Mouse (Mus musculus): ENCODE measurements around the gene Olfr313. TPM values are rescaled to one million over a fixed set of nuclear protein-coding genes. Genes with fewer than 3 reads are reported as not detected.
"Not testable (repeated sequence)": the region's sequence is repeated elsewhere in the genome, so short reads cannot be mapped to it uniquely, and the experiment has no call there.

Olfr313 gene
- polyA plus RNA-seq (2012; rRNA removed): not detected in 2 replicates

DNA sequence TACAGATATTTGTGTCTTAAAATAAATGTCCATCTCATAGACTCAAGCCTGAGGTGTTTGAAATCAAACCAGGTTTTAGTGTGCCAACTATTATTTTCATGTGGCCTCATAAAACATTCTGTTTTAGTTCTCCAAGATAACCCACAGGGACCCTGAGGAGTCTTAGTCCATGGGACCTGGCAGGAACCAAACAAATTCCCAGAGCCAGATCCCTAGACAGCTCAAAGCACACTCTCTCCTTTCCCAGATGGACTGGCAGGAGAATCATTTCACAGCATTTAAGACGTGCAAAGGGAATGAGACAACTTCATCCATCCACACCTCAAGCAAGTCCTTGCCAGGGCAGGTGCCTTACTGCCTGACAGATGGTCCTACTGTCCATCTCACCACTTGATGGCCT lies at the start of gene Olfr313:
Gene Olfr313 (plus strand): TSS at position 301 of the 400 bp plus-strand sequence.
- DNase-seq (ENCODE audit: extremely low spot score in 1 of 2, low spot score in 1 of 2): not testable (repeated sequence)

DNA sequence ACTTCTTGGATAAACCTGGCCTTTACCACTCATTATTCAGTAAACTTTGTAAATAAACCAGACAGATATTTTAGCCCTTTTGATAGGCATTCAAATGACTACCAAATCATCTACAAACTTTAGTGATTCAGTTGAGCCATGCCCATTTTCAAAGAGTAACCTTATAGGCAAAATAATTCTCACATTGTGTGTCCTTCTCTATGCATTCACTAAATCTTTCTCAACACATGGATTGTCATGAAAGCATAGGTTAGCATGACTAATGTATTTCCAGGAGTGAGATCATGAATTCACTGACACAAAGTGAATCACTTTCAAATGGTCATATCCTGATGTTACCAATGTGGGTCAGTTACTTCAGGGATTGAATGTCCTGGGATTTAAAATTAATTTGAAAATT lies 41.9 kb upstream of the Olfr313 start, which contains the start of gene Olfr315:
Gene Olfr315 (plus strand): TSS at position 301 of the 400 bp plus-strand sequence.
- DNase-seq (ENCODE audit: extremely low spot score in 1 of 2, low spot score in 1 of 2): no peak

GRCm38 (mm10) chr11:58782480-58783089 lies 32.2 kb upstream of the Olfr313 start, which contains the start of gene Olfr314:
TSS of gene Olfr314 (plus strand) at chr11:58782952.
- DNase-seq (ENCODE audit: extremely low spot score in 1 of 2, low spot score in 1 of 2): no peak

DNA sequence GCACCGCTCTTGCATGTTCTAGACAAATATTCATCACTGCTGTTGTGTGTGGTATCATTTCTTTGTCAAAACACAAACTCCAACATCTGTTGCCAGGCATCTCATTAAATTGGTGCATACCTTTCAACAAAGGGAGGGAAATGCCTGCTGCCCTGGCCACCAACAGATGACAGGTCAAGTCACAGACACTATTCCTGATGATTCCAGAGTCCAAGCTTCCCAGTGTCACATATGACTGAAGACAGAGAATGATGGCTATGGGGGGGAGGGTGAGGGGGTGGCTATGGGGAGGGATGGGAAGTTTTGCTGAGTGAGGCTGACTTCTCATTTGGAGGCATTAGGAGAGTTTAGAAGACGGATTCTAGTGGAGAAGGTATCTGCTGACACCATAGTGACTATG lies 30.6 kb upstream of the Olfr313 start:
- DNase-seq (ENCODE audit: extremely low spot score in 1 of 2, low spot score in 1 of 2): no peak

GRCm38 (mm10) chr11:58787651-58788050 lies 27.1 kb upstream of the Olfr313 start:
- DNase-seq (ENCODE audit: extremely low spot score in 1 of 2, low spot score in 1 of 2): no peak

DNA sequence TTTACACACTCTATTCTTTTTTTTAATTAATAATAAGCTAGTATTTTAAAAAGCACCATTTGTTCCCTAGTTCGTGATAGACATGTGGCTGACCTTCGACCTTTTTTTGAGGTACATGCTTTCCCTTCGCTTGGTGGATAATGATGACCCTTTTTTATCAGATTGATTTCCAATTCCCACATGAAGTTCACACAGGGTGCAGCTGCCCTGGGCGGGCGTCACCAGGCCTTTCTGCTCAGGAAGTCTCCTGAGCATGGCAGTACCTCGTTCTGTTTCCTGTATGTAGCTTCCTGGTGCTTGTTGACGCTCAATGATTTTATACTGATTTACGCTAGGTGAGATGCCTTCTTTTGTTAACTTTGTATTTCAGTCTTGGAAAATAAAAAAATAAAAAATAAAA lies 26.5 kb upstream of the Olfr313 start:
- no peak for DNase-seq (ENCODE audit: extremely low spot score in 1 of 2, low spot score in 1 of 2)

GRCm38 (mm10) chr11:58789532-58789931 lies 25.3 kb upstream of the Olfr313 start:
- no peak for DNase-seq (ENCODE audit: extremely low spot score in 1 of 2, low spot score in 1 of 2)

DNA sequence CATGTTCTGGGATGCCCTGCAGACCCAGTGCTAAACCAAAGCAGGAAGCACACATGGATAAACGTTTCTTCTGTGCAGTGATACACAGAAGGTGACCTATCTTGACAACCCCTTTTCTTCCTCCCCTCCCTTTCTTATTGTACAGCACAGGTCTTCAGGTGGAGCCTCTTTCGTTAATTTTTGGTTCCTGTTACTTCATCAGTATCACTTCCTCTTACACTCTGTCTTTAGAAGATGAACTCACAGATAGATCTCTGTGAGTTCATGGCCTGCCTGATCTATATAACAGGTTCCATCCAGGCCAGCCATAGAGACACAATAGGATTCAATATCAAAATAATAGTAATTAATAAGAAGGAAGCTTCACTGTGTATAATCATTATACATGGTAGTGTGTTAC lies 24.7 kb upstream of the Olfr313 start:
- DNase-seq (ENCODE audit: extremely low spot score in 1 of 2, low spot score in 1 of 2): no peak

DNA sequence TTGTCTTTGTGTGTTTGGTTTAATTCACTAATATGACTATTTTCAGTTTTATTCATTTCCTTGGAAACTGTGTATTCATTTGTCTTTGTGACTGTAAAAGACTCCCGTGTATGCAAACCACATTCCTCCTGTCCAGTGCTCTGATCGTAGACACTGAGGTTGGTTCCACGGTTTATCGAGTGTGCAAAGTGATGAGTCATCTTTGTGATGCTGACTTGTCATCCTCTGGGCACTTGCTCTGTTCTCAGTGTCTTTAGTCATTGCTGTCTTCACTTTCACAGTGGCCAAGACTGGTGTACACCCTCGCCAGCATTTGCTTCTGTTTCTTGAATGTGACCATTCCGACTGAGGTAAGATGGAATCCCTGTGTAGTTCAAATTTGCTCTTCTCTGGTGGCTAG lies 24.2 kb upstream of the Olfr313 start:
- DNase-seq (ENCODE audit: extremely low spot score in 1 of 2, low spot score in 1 of 2): no peak

GRCm38 (mm10) chr11:58795856-58796255 lies 18.9 kb upstream of the Olfr313 start:
- DNase-seq (ENCODE audit: extremely low spot score in 1 of 2, low spot score in 1 of 2): no peak

GRCm38 (mm10) chr11:58796850-58797249 lies 17.9 kb upstream of the Olfr313 start:
- DNase-seq (ENCODE audit: extremely low spot score in 1 of 2, low spot score in 1 of 2): peak; percentile 71 to 85

- DNase-seq (ENCODE audit: extremely low spot score in 1 of 2, low spot score in 1 of 2): peak; percentile 14 to 59
These were observed 15.1 kb upstream of the Olfr313 start for GRCm38 (mm10) chr11:58799747-58800146.

DNA sequence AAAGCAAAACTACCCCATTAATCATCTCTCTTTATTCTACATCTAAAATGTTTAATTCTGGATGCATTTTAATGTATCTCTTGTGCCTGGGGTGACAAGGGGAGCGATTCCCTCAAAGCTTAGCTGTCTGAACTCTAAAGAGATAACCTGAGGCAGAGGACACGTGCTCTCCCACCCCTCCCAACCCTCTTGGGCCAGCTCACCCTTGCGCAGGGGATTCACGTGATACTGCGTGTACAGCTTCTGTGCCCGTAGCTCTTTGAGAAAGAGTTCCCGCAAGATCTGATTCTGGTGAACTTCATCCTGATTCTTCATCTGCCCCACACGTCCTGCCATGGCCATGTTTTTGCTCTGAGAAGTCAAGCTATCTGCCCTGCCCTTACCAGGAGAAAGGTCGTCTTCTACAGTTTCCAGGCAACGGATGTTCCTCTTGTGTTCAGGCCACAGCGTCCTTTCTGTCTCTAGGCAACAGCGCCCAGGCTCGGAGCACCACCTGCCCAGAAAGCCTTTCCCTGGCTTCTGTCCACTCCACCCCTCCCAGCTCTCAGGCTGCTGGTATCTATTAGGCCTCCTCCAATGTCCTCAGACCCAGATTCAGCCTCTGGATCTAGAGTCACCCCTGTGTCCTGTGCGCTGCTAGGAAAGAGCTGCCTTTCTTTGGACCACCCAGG lies 13.1 kb upstream of the Olfr313 start, which contains the start of gene Fam183b:
Gene Fam183b (minus strand): TSS at position 403 of the 671 bp plus-strand sequence.
- DNase-seq (ENCODE audit: extremely low spot score in 1 of 2, low spot score in 1 of 2): peak in 1 of 2 experiments; percentile 24

DNA sequence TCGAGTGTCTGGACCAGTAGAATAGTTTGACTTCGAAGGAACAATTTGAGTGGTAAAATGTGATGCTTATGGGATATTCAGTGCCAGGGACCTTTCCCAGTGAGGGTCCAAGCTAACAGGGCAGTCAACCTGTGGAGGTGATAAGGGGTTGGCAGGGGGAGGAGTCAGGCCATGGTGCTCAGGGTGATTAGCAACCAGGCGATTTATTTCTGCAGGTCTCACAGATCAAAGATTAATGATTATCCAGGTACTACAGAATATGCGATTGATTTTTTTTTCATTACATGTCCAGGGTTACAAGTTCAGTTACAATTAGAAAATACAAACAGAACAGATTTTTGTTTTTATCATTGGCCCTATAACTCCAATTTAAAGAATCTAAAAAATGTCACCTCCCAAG lies 10.9 kb upstream of the Olfr313 start:
- DNase-seq (ENCODE audit: extremely low spot score in 1 of 2, low spot score in 1 of 2): no peak

DNA sequence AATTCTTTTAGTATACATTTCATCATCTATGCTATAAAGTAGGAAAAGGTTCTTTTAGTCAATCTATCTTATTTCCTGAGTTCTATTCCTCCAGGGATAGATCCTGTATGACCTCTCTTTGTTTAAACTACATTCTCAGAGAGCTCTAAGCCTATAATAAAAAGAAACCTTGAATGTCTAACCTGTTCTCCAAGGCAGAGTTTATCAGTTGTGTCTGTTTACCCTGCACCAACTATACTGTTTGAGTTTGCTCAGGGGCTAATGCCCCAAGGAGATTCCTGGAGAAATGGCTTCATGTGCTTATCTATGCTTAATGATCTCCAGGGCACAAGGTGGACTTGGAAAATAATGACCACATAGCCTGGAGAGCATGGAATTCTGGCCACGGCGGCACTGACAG lies 10.4 kb upstream of the Olfr313 start:
- DNase-seq (ENCODE audit: extremely low spot score in 1 of 2, low spot score in 1 of 2): no peak

DNA sequence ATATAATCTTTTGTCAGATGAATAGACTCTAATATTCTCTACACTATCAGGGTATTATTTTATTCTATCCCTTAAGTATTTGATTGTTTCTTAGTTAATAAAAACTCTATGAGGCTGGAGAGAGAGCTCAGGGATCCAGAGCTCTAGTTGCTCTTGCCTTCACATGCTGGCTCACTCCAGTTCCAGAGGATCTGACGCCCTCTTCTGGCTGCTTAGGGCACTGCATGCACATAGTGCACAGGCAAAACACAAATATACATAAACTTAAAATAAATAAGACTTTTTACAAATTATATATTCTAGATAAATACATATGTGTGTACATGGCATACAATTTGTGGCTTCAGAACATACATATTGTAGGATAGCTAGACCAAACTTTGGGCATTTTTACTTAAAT lies 2.8 kb upstream of the Olfr313 start:
- no peak for DNase-seq (ENCODE audit: extremely low spot score in 1 of 2, low spot score in 1 of 2)

DNA sequence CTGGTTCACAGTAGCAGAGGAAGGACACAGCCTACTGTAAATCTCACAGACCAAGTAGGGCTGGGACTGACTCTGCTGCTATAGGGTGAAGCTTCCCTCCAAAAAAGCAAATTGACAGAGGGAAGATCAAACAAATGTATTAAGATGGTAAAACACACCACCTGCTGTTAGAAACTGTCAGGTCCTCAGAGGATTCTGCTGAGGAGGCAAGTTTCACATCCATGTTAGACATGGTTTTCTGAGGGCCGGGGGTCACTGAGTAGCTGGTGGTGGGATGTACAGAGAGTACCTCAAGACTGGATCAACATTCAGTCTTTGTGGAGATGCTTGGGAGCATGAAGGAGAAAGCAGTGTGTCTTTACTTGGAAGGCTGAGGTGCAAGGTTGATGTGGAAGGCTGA lies 876 bp downstream of the Olfr313 start:
- DNase-seq (ENCODE audit: extremely low spot score in 1 of 2, low spot score in 1 of 2): no peak

DNA sequence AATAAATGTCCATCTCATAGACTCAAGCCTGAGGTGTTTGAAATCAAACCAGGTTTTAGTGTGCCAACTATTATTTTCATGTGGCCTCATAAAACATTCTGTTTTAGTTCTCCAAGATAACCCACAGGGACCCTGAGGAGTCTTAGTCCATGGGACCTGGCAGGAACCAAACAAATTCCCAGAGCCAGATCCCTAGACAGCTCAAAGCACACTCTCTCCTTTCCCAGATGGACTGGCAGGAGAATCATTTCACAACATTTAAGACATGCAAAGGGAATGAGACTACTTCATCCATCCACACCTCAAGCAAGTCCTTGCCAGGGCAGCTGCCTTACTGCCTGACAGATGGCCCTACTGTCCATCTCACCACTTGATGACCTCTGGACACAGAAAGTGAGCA lies 14.1 kb downstream of the Olfr313 start, which contains the start of gene Olfr312:
Gene Olfr312 (plus strand): TSS at position 301 of the 400 bp plus-strand sequence.
- DNase-seq (ENCODE audit: extremely low spot score in 1 of 2, low spot score in 1 of 2): not testable (repeated sequence)

DNA sequence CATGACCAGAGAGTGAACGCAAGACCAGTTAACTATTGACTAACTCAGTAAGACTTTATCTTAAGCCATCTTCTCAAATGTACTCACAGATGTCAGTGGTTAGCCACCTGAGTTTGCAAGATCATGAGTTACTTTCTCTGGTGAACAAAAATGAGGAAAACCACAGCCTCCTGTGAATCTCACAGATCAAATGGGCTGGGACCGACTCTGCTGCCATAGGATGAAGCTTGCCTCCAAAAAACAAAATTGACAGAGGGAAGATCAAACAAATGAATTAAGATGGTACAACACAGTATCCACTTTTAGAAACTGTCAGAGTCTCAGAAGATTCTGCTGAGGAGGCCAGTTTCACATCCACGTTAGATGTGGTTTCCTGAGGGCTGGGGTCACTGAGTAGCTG lies 15.0 kb downstream of the Olfr313 start:
- DNase-seq (ENCODE audit: extremely low spot score in 1 of 2, low spot score in 1 of 2): no peak

DNA sequence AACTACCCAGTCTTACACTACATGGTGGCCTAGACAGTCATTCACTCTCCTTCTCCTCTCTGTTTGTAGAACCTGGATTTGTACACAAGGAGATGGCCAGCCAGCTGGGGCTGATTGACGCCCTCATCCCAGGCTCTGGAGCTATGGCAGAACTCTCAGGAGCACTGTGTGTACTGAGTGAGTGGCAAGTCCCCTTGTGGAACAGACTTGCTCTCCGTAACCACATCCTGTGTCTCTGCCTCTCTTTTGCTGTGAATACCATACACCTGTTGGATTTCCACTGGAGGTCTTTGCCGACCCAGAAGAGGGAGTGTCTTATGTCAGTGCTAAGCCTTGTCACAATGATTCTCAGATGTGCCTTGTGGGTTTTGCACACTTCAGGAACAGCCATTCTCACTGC lies 17.7 kb downstream of the Olfr313 start:
- DNase-seq (ENCODE audit: extremely low spot score in 1 of 2, low spot score in 1 of 2): not testable (repeated sequence)

DNA sequence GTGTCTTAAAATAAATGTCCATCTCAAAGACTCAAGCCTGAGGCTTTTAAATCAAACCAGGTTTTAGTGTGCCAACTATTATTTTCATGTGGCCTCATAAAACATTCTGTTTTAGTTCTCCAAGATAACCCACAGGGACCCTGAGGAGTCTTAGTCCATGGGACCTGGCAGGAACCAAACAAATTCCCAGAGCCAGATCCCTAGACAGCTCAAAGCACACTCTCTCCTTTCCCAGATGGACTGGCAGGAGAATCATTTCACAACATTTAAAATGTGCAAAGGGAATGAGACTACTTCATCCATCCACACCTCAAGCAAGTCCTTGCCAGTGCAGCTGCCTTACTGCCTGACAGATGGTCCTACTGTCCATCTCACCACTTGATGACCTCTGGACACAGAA lies 24.2 kb downstream of the Olfr313 start, which contains the start of gene Olfr311:
Gene Olfr311 (plus strand): TSS at position 301 of the 400 bp plus-strand sequence.
- DNase-seq (ENCODE audit: extremely low spot score in 1 of 2, low spot score in 1 of 2): not testable (repeated sequence)
